Mouse (Mus musculus) ES-E14 (cell line): ENCODE results near the gene Apoc1. TPM values are rescaled to one million over a fixed set of nuclear protein-coding genes. Genes with fewer than 3 reads are reported as not detected.
A peak's percentile ranks its signal among the peaks of the same experiment; 100 is the strongest.

ENCODE experiments used
- DNase-seq: peaks from one replicate; pipeline ENCODE4 v3.0.0-alpha.2; 2013; ENCODE audit warnings: low read depth, low spot score
- H3K27ac ChIP-seq: 2 replicates; pipeline ENCODE4 v1.5.1; 2012; ENCODE audit warnings: low read depth, mild to moderate bottlenecking, low read length, moderate library complexity, mixed read lengths; ENCODE audit not compliant: poor library complexity, insufficient read depth, severe bottlenecking
- H3K36me3 ChIP-seq: 2 replicates; pipeline ENCODE4 v1.6.1; 2012; ENCODE audit warnings: mild to moderate bottlenecking, low read length, moderate library complexity, mixed read lengths; ENCODE audit not compliant: control insufficient read depth, poor library complexity, insufficient read depth, severe bottlenecking
- H3K4me1 ChIP-seq, 2 experiments: fragments of 150-350 bp in 1 of 2; sonication (generic) in 1 of 2; 2 replicates each; pipeline ENCODE4 v1.6.1; 2012; ENCODE audit warnings: low read length in 2 of 2, mild to moderate bottlenecking in 1 of 2, mixed read lengths in 1 of 2; ENCODE audit not compliant: control insufficient read depth in 2 of 2, insufficient read depth in 2 of 2, poor library complexity in 1 of 2
- H3K4me3 ChIP-seq, 2 experiments: fragments of 150-350 bp in 1 of 2; sonication (generic) in 1 of 2; 2 replicates each; pipeline ENCODE4 v1.5.1; 2012; ENCODE audit warnings: low read length in 2 of 2, low read depth in 1 of 2, mild to moderate bottlenecking in 1 of 2, mixed read lengths in 1 of 2; ENCODE audit not compliant: insufficient read depth in 1 of 2, poor library complexity in 1 of 2, severe bottlenecking in 1 of 2
- H3K9ac ChIP-seq: 2 replicates; pipeline ENCODE4 v1.6.1; 2012; ENCODE audit warnings: low read depth, mild to moderate bottlenecking, low read length, mixed read lengths; ENCODE audit not compliant: poor library complexity, insufficient read depth, severe bottlenecking
- H3K9me3 ChIP-seq: fragments of 150-350 bp; sonication (generic); 2 replicates; pipeline ENCODE4 v1.6.1; 2012; ENCODE audit warnings: low read depth, mild to moderate bottlenecking, low read length; ENCODE audit not compliant: control insufficient read depth, insufficient read depth
- CHD2 ChIP-seq: IDR thresholded peaks from 2 replicates; pipeline ENCODE4 v1.6.1; 2014; ENCODE audit warnings: mild to moderate bottlenecking, low read depth, low read length, inconsistent platforms
- HCFC1 ChIP-seq: IDR thresholded peaks from 2 replicates; pipeline ENCODE4 v1.6.1; 2012; ENCODE audit warnings: low read length, inconsistent platforms, borderline replicate concordance; ENCODE audit not compliant: insufficient read depth
- MAFK ChIP-seq: IDR thresholded peaks from 2 replicates; pipeline ENCODE4 v1.6.1; 2014; ENCODE audit warnings: mild to moderate bottlenecking, low read depth, low read length, inconsistent platforms; ENCODE audit not compliant: insufficient read depth
- ZC3H11A ChIP-seq: IDR thresholded peaks from 2 replicates; pipeline ENCODE4 v1.6.1; 2012; ENCODE audit warnings: low read depth, mild to moderate bottlenecking, inconsistent platforms, low read length, borderline replicate concordance
- ZNF384 ChIP-seq: IDR thresholded peaks from 2 replicates; pipeline ENCODE4 v1.6.1; 2012; ENCODE audit warnings: low read depth, low read length, inconsistent platforms
- in situ Hi-C, 2 experiments: fragments of 600-800 bp; cut with MboI; formaldehyde crosslinking; loops; one replicate each; pipeline ENCODE4 v1.15.1; 2025; ENCODE audit warnings: low sequenced_read_pairs in 2 of 2, inconsistent platforms in 1 of 2; ENCODE audit not compliant: unreplicated experiment in 2 of 2
- total RNA-seq: library from RNA; depleted of rRNA; stranded (reverse); fragments of 300-350 nt; gene quantifications from 2 replicates; pipeline ENCODE4 v1.2.3, GENCODE M21; 2012; rRNA removed

Gene Apoc1
- 72.3 and 106 TPM in 2 replicates for total RNA-seq

GRCm38 (mm10) chr7:19691873-19692865 is at the start of gene Apoc1:
Gene Apoc1, minus strand, starts transcription at chr7:19692660.
- peak within 1 kb of the TSS; percentile 83 for H3K27ac ChIP-seq
- TF ChIP-seq MAFK (no peak), HCFC1 (no peak), CHD2 (peak; percentile 5; the same call in 1 of the 2 replicates), ZNF384 (no peak), ZC3H11A (no peak)
- peak within 1 kb of the TSS; percentile 52 to 75 for H3K4me3 ChIP-seq
- H3K36me3 ChIP-seq = peaks cover 11% of the 10 kb centered on the region
- no peaks in the 10 kb centered on the region for H3K9me3 ChIP-seq
- peak within 1 kb of the TSS; percentile 79 for H3K9ac ChIP-seq
- H3K4me1 ChIP-seq = peaks cover 2 to 24% of the 10 kb centered on the region in 2 experiments; a peak in 2 of 4 replicates
- in situ Hi-C loops = no loop called here
- DNase-seq = peak; percentile 88

- peaks cover 10 to 28% of the 10 kb centered on the region in 2 experiments for H3K4me1 ChIP-seq
- H3K27ac ChIP-seq = peak overlapping the region; percentile 82
- no peaks in the 10 kb centered on the region for H3K9me3 ChIP-seq
- peaks cover 54% of the 10 kb centered on the region for H3K36me3 ChIP-seq
- peak overlapping the region; percentile 30; the same call in 1 of the 2 replicates for H3K9ac ChIP-seq
- TF ChIP-seq ZNF384 = no peak
- TF ChIP-seq MAFK = 0 out of 2 replicates have a peak, but pooled peaks have one; percentile 25
- peak overlapping the region in 1 of 2 experiments; percentile 25; a peak in 2 of 4 replicates for H3K4me3 ChIP-seq
- DNase-seq = peak; percentile 77
- in situ Hi-C loops = no loop called here
Measured at GRCm38 (mm10) chr7:19741329-19742031, 49.0 kb upstream of the Apoc1 start.

- Histone ChIP-seq H3K9me3 (no peaks in the 10 kb centered on the region), H3K36me3 (peaks cover 55% of the 10 kb centered on the region), H3K27ac (no peak overlapping the region; the same call in 1 of the 2 replicates), H3K4me3 (no peak overlapping the region), H3K4me1 (peaks cover 7 to 23% of the 10 kb centered on the region in 2 experiments), H3K9ac (peak overlapping the region; percentile 7; the same call in 1 of the 2 replicates)
- in situ Hi-C loops = no loop called here
- TF ChIP-seq ZNF384 (no peak), MAFK (no peak), HCFC1 (no peak), ZC3H11A (no peak), CHD2 (no peak)
- DNase-seq = peak; percentile 74
Measured at GRCm38 (mm10) chr7:19740269-19740668, 47.8 kb upstream of the Apoc1 start.

GRCm38 (mm10) chr7:19738771-19739170 is 46.3 kb upstream of the Apoc1 start:
- peaks cover 58% of the 10 kb centered on the region for H3K36me3 ChIP-seq
- no peak for DNase-seq
- H3K4me3 ChIP-seq = no peak overlapping the region
- no peaks in the 10 kb centered on the region for H3K9me3 ChIP-seq
- no peak overlapping the region for H3K9ac ChIP-seq
- TF ChIP-seq ZC3H11A = no peak
- no peak for TF ChIP-seq HCFC1
- no peak for TF ChIP-seq ZNF384
- no peak for TF ChIP-seq MAFK
- no peak for TF ChIP-seq CHD2
- H3K4me1 ChIP-seq = peaks cover 4 to 19% of the 10 kb centered on the region in 2 experiments
- H3K27ac ChIP-seq = no peak overlapping the region
- in situ Hi-C loops = no loop called here
